Mouse (Mus musculus): ENCODE data around the gene Tmem208. TPM values are rescaled to one million over a fixed set of nuclear protein-coding genes. Genes with fewer than 3 reads are reported as not detected.

Gene Tmem208
- polyA plus RNA-seq (2014; fragmentation: Nextera tagmentation; extraction: Ambion mirVana): 122 and 128 TPM in 2 replicates

GRCm38 (mm10) chr8:105326141-105326672, at the start of gene Tmem208, which contains the start of gene Lrrc29:
Gene Tmem208 (plus strand): TSS chr8:105326354.
Gene Lrrc29 (minus strand): TSS chr8:105326278.
- H3K36me3 ChIP-seq (ENCODE audit: control insufficient read depth, insufficient read depth, low read length): peaks cover 39% of the 10 kb centered on the region
- peak within 1 kb of the TSS; percentile 76; the same call in 1 of the 2 replicates for H3K27ac ChIP-seq (ENCODE audit: low read length)
- peaks cover 14% of the 10 kb centered on the region; the same call in 1 of the 2 replicates for H3K4me1 ChIP-seq (ENCODE audit: control insufficient read depth, insufficient read depth, low read length)
- WGBS: under 1% methylated on average over 36 of the region's 36 CpGs
- ATAC-seq (ENCODE audit: insufficient number of reproducible peaks, insufficient read depth, low FRiP score, low read depth): peak; percentile 91
- H3K4me2 ChIP-seq (replicated peaks; ENCODE audit: low read depth, low read length): peak within 1 kb of the TSS; percentile 90
- no peaks in the 10 kb centered on the region for H3K9me3 ChIP-seq (ENCODE audit: control insufficient read depth, low read depth, low read length)
- H3K27me3 ChIP-seq (ENCODE audit: control insufficient read depth, insufficient read depth, low read length): no peaks in the 10 kb centered on the region
- H3K4me3 ChIP-seq (ENCODE audit: low read depth, low read length): peak within 1 kb of the TSS; percentile 56
- peak within 1 kb of the TSS; percentile 57 for H3K9ac ChIP-seq (replicated peaks; ENCODE audit: low read depth, low read length)

- 3% methylated on average over 28 of the region's 28 CpGs for WGBS
- ATAC-seq (ENCODE audit: insufficient number of reproducible peaks, insufficient read depth, low FRiP score, low read depth): peak; percentile 38; the same call in 1 of the 2 replicates
- Histone ChIP-seq H3K4me3 (ENCODE audit: low read depth, low read length) (0 out of 2 replicates have a peak overlapping the region, but pooled peaks have one; percentile 0), H3K9me3 (ENCODE audit: control insufficient read depth, low read depth, low read length) (no peaks in the 10 kb centered on the region), H3K9ac (replicated peaks; ENCODE audit: low read depth, low read length) (no peak overlapping the region), H3K36me3 (ENCODE audit: control insufficient read depth, insufficient read depth, low read length) (no peaks in the 10 kb centered on the region), H3K27me3 (ENCODE audit: control insufficient read depth, insufficient read depth, low read length) (peaks cover 46% of the 10 kb centered on the region), H3K4me2 (replicated peaks; ENCODE audit: low read depth, low read length) (peak overlapping the region; percentile 30), H3K4me1 (ENCODE audit: control insufficient read depth, insufficient read depth, low read length) (peaks cover 17% of the 10 kb centered on the region; the same call in 1 of the 2 replicates), H3K27ac (ENCODE audit: low read length) (no peak overlapping the region)
These were observed 47.2 kb upstream of the Tmem208 start for GRCm38 (mm10) chr8:105278911-105279334.

- no peak overlapping the region for H3K27ac ChIP-seq (ENCODE audit: low read length)
- peaks cover 32% of the 10 kb centered on the region for H3K27me3 ChIP-seq (ENCODE audit: control insufficient read depth, insufficient read depth, low read length)
- H3K4me3 ChIP-seq (ENCODE audit: low read depth, low read length): no peak overlapping the region
- peaks cover 12% of the 10 kb centered on the region; the same call in 1 of the 2 replicates for H3K4me1 ChIP-seq (ENCODE audit: control insufficient read depth, insufficient read depth, low read length)
- peaks cover 4% of the 10 kb centered on the region; the same call in 1 of the 2 replicates for H3K36me3 ChIP-seq (ENCODE audit: control insufficient read depth, insufficient read depth, low read length)
- H3K9me3 ChIP-seq (ENCODE audit: control insufficient read depth, low read depth, low read length): no peaks in the 10 kb centered on the region
- ATAC-seq (ENCODE audit: insufficient number of reproducible peaks, insufficient read depth, low FRiP score, low read depth): no peak
- 82% methylated on average over 3 of the region's 3 CpGs for WGBS
- no peak overlapping the region for H3K9ac ChIP-seq (replicated peaks; ENCODE audit: low read depth, low read length)
- no peak overlapping the region for H3K4me2 ChIP-seq (replicated peaks; ENCODE audit: low read depth, low read length)
These were observed 45.6 kb upstream of the Tmem208 start for GRCm38 (mm10) chr8:105280567-105280966.

- Histone ChIP-seq H3K36me3 (ENCODE audit: control insufficient read depth, insufficient read depth, low read length) (peaks cover 4% of the 10 kb centered on the region; the same call in 1 of the 2 replicates), H3K9me3 (ENCODE audit: control insufficient read depth, low read depth, low read length) (no peaks in the 10 kb centered on the region), H3K9ac (replicated peaks; ENCODE audit: low read depth, low read length) (no peak overlapping the region), H3K4me1 (ENCODE audit: control insufficient read depth, insufficient read depth, low read length) (no peaks in the 10 kb centered on the region), H3K27ac (ENCODE audit: low read length) (no peak overlapping the region), H3K27me3 (ENCODE audit: control insufficient read depth, insufficient read depth, low read length) (peaks cover 25% of the 10 kb centered on the region), H3K4me2 (replicated peaks; ENCODE audit: low read depth, low read length) (no peak overlapping the region), H3K4me3 (ENCODE audit: low read depth, low read length) (no peak overlapping the region)
- ATAC-seq (ENCODE audit: insufficient number of reproducible peaks, insufficient read depth, low FRiP score, low read depth): no peak
- 76% methylated on average over 12 of the region's 12 CpGs for WGBS
These were observed 44.3 kb upstream of the Tmem208 start for GRCm38 (mm10) chr8:105281821-105282220.

- 85% methylated on average over 4 of the region's 4 CpGs for WGBS
- Histone ChIP-seq H3K9me3 (ENCODE audit: control insufficient read depth, low read depth, low read length) (no peaks in the 10 kb centered on the region), H3K36me3 (ENCODE audit: control insufficient read depth, insufficient read depth, low read length) (peaks cover 4% of the 10 kb centered on the region; the same call in 1 of the 2 replicates), H3K4me1 (ENCODE audit: control insufficient read depth, insufficient read depth, low read length) (no peaks in the 10 kb centered on the region), H3K4me3 (ENCODE audit: low read depth, low read length) (no peak overlapping the region), H3K4me2 (replicated peaks; ENCODE audit: low read depth, low read length) (no peak overlapping the region), H3K27me3 (ENCODE audit: control insufficient read depth, insufficient read depth, low read length) (peaks cover 21% of the 10 kb centered on the region), H3K9ac (replicated peaks; ENCODE audit: low read depth, low read length) (no peak overlapping the region), H3K27ac (ENCODE audit: low read length) (no peak overlapping the region)
- no peak for ATAC-seq (ENCODE audit: insufficient number of reproducible peaks, insufficient read depth, low FRiP score, low read depth)
These were observed 43.9 kb upstream of the Tmem208 start for GRCm38 (mm10) chr8:105282239-105282638.

- peaks cover 12% of the 10 kb centered on the region; the same call in 1 of the 2 replicates for H3K27me3 ChIP-seq (ENCODE audit: control insufficient read depth, insufficient read depth, low read length)
- no peak overlapping the region for H3K9ac ChIP-seq (replicated peaks; ENCODE audit: low read depth, low read length)
- H3K4me2 ChIP-seq (replicated peaks; ENCODE audit: low read depth, low read length): no peak overlapping the region
- no peaks in the 10 kb centered on the region for H3K9me3 ChIP-seq (ENCODE audit: control insufficient read depth, low read depth, low read length)
- no peak overlapping the region for H3K4me3 ChIP-seq (ENCODE audit: low read depth, low read length)
- H3K36me3 ChIP-seq (ENCODE audit: control insufficient read depth, insufficient read depth, low read length): peaks cover 4% of the 10 kb centered on the region; the same call in 1 of the 2 replicates
- WGBS: 30% methylated on average over 23 of the region's 23 CpGs
- H3K4me1 ChIP-seq (ENCODE audit: control insufficient read depth, insufficient read depth, low read length): no peaks in the 10 kb centered on the region
- H3K27ac ChIP-seq (ENCODE audit: low read length): no peak overlapping the region
- ATAC-seq (ENCODE audit: insufficient number of reproducible peaks, insufficient read depth, low FRiP score, low read depth): peak; percentile 71
These were observed 43.1 kb upstream of the Tmem208 start for GRCm38 (mm10) chr8:105283074-105283473.

- H3K4me2 ChIP-seq (replicated peaks; ENCODE audit: low read depth, low read length): no peak overlapping the region
- H3K27ac ChIP-seq (ENCODE audit: low read length): no peak overlapping the region
- H3K4me3 ChIP-seq (ENCODE audit: low read depth, low read length): no peak overlapping the region
- peaks cover 13% of the 10 kb centered on the region; the same call in 1 of the 2 replicates for H3K4me1 ChIP-seq (ENCODE audit: control insufficient read depth, insufficient read depth, low read length)
- H3K9ac ChIP-seq (replicated peaks; ENCODE audit: low read depth, low read length): no peak overlapping the region
- no peaks in the 10 kb centered on the region for H3K9me3 ChIP-seq (ENCODE audit: control insufficient read depth, low read depth, low read length)
- WGBS: 49% methylated on average over 12 of the region's 12 CpGs
- ATAC-seq (ENCODE audit: insufficient number of reproducible peaks, insufficient read depth, low FRiP score, low read depth): no peak
- H3K36me3 ChIP-seq (ENCODE audit: control insufficient read depth, insufficient read depth, low read length): peaks cover 4% of the 10 kb centered on the region; the same call in 1 of the 2 replicates
- 0 out of 2 replicates have a peak, but pooled peaks cover 3% of the 10 kb centered on the region for H3K27me3 ChIP-seq (ENCODE audit: control insufficient read depth, insufficient read depth, low read length)
These were observed 40.6 kb upstream of the Tmem208 start for GRCm38 (mm10) chr8:105285514-105285913.

- H3K4me2 ChIP-seq (replicated peaks; ENCODE audit: low read depth, low read length): no peak overlapping the region
- 0 out of 2 replicates have a peak, but pooled peaks cover 4% of the 10 kb centered on the region for H3K27me3 ChIP-seq (ENCODE audit: control insufficient read depth, insufficient read depth, low read length)
- no peak overlapping the region for H3K4me3 ChIP-seq (ENCODE audit: low read depth, low read length)
- H3K27ac ChIP-seq (ENCODE audit: low read length): no peak overlapping the region
- WGBS: 83% methylated on average over 4 of the region's 4 CpGs
- H3K9ac ChIP-seq (replicated peaks; ENCODE audit: low read depth, low read length): no peak overlapping the region
- no peak for ATAC-seq (ENCODE audit: insufficient number of reproducible peaks, insufficient read depth, low FRiP score, low read depth)
- peaks cover 14% of the 10 kb centered on the region; the same call in 1 of the 2 replicates for H3K4me1 ChIP-seq (ENCODE audit: control insufficient read depth, insufficient read depth, low read length)
- H3K9me3 ChIP-seq (ENCODE audit: control insufficient read depth, low read depth, low read length): no peaks in the 10 kb centered on the region
- peaks cover 4% of the 10 kb centered on the region; the same call in 1 of the 2 replicates for H3K36me3 ChIP-seq (ENCODE audit: control insufficient read depth, insufficient read depth, low read length)
These were observed 39.2 kb upstream of the Tmem208 start for GRCm38 (mm10) chr8:105286907-105287306.
